Mouse (Mus musculus) midbrain, embryonic 11.5 days (tissue): ENCODE data around the gene Zmiz1. TPM values are rescaled to one million over a fixed set of nuclear protein-coding genes. Genes with fewer than 3 reads are reported as not detected.

ENCODE experiments used
- microRNA-seq: library from miRNA; unstranded; fragments of <30 nt; microRNA quantifications from one replicate; pipeline ENCODE4, GENCODE M21; 2017
- polyA plus RNA-seq: library from polyadenylated mRNA; unstranded; fragments of >200 nt; fragmentation: Nextera tagmentation; extraction: Ambion mirVana; gene quantifications from 2 replicates; pipeline ENCODE4 v1.2.1, GENCODE M21; 2014

The Zmiz1 gene
- polyA plus RNA-seq, 1 experiment from 2014 or later = 51.5 TPM

Small RNA genes lying within 50 kb of the gene (microRNA-seq; reads per million reads assigned to microRNA genes)
- 17.3 reads per million, percentile 36 among the genes with 10 or more reads in this experiment for gene Mir3075

Other genes with a start within 250 kb of the Zmiz1 start
- gene Ppif, start 235.0 kb downstream of the Zmiz1 start, polyA plus RNA-seq = 36.2 and 37.4 TPM in 2 replicates